Mouse (Mus musculus): ENCODE results near the gene Hint3. TPM values are rescaled to one million over a fixed set of nuclear protein-coding genes. Genes with fewer than 3 reads are reported as not detected.
"Not testable (repeated sequence)": the region's sequence is repeated elsewhere in the genome, so short reads cannot be mapped to it uniquely, and the experiment has no call there.

Hint3 gene
- polyA plus RNA-seq, 1 experiment from 2014 or later, result 25.4 TPM

GRCm38 (mm10) chr10:30636474-30637154, 7.2 kb upstream of the Hint3 start:
- WGBS, result 73% methylated on average over 1 of the region's 1 CpGs
- not testable (repeated sequence) for H3K27me3 ChIP-seq (replicated peaks; ENCODE audit: control insufficient read depth, insufficient read depth, low read length); H3K4me2 ChIP-seq (ENCODE audit: low read length); H3K9ac ChIP-seq (ENCODE audit: low read length); H3K9me3 ChIP-seq (ENCODE audit: control insufficient read depth, low read length); DNase-seq (ENCODE audit: low spot score); H3K4me3 ChIP-seq (ENCODE audit: low read depth, low read length); H3K36me3 ChIP-seq (ENCODE audit: control insufficient read depth, insufficient read depth, low read length); H3K27ac ChIP-seq (ENCODE audit: low read depth); H3K4me1 ChIP-seq (replicated peaks; ENCODE audit: control insufficient read depth, insufficient read depth, low read length)
- 0 out of 2 replicates have a peak, but pooled peaks have one; percentile 64 for ATAC-seq (replicated peaks; ENCODE audit: low FRiP score, low TSS enrichment, low read depth)

- Histone ChIP-seq H3K9ac (ENCODE audit: low read length) (no peak overlapping the region), H3K27ac (ENCODE audit: low read depth) (no peak overlapping the region), H3K4me1 (replicated peaks; ENCODE audit: control insufficient read depth, insufficient read depth, low read length) (no peaks in the 10 kb centered on the region), H3K4me2 (ENCODE audit: low read length) (no peak overlapping the region), H3K4me3 (ENCODE audit: low read depth, low read length) (no peak overlapping the region), H3K9me3 (ENCODE audit: control insufficient read depth, low read length) (no peaks in the 10 kb centered on the region), H3K36me3 (ENCODE audit: control insufficient read depth, insufficient read depth, low read length) (no peaks in the 10 kb centered on the region), H3K27me3 (replicated peaks; ENCODE audit: control insufficient read depth, insufficient read depth, low read length) (no peaks in the 10 kb centered on the region)
- WGBS, result 91% methylated on average over 1 of the region's 1 CpGs
- ATAC-seq (replicated peaks; ENCODE audit: low FRiP score, low TSS enrichment, low read depth) (no peak), DNase-seq (ENCODE audit: low spot score) (no peak)
Measured at GRCm38 (mm10) chr10:30632718-30633117, 3.3 kb upstream of the Hint3 start.

GRCm38 (mm10) chr10:30629977-30630376, 545 bp upstream of the Hint3 start:
- no peaks in the 10 kb centered on the region for H3K4me1 ChIP-seq (replicated peaks; ENCODE audit: control insufficient read depth, insufficient read depth, low read length)
- no peak overlapping the region for H3K4me3 ChIP-seq (ENCODE audit: low read depth, low read length)
- no peaks in the 10 kb centered on the region for H3K27me3 ChIP-seq (replicated peaks; ENCODE audit: control insufficient read depth, insufficient read depth, low read length)
- no peak for DNase-seq (ENCODE audit: low spot score)
- H3K9ac ChIP-seq (ENCODE audit: low read length), result no peak overlapping the region
- no peak overlapping the region for H3K27ac ChIP-seq (ENCODE audit: low read depth)
- no peaks in the 10 kb centered on the region for H3K36me3 ChIP-seq (ENCODE audit: control insufficient read depth, insufficient read depth, low read length)
- H3K4me2 ChIP-seq (ENCODE audit: low read length), result no peak overlapping the region
- ATAC-seq (replicated peaks; ENCODE audit: low FRiP score, low TSS enrichment, low read depth), result no peak
- no peaks in the 10 kb centered on the region for H3K9me3 ChIP-seq (ENCODE audit: control insufficient read depth, low read length)

- H3K9ac ChIP-seq (ENCODE audit: low read length); H3K4me2 ChIP-seq (ENCODE audit: low read length); H3K27me3 ChIP-seq (replicated peaks; ENCODE audit: control insufficient read depth, insufficient read depth, low read length); H3K4me1 ChIP-seq (replicated peaks; ENCODE audit: control insufficient read depth, insufficient read depth, low read length); H3K27ac ChIP-seq (ENCODE audit: low read depth); H3K4me3 ChIP-seq (ENCODE audit: low read depth, low read length); DNase-seq (ENCODE audit: low spot score); ATAC-seq (replicated peaks; ENCODE audit: low FRiP score, low TSS enrichment, low read depth); H3K36me3 ChIP-seq (ENCODE audit: control insufficient read depth, insufficient read depth, low read length); H3K9me3 ChIP-seq (ENCODE audit: control insufficient read depth, low read length): not testable (repeated sequence)
- WGBS, result 93% methylated on average over 11 of the region's 11 CpGs
Measured at GRCm38 (mm10) chr10:30628444-30628843, 988 bp downstream of the Hint3 start.

- WGBS, result 9% methylated on average over 1 of the region's 1 CpGs
- no peaks in the 10 kb centered on the region for H3K4me1 ChIP-seq (replicated peaks; ENCODE audit: control insufficient read depth, insufficient read depth, low read length)
- H3K4me3 ChIP-seq (ENCODE audit: low read depth, low read length), result no peak overlapping the region
- no peaks in the 10 kb centered on the region for H3K9me3 ChIP-seq (ENCODE audit: control insufficient read depth, low read length)
- no peak overlapping the region for H3K27ac ChIP-seq (ENCODE audit: low read depth)
- H3K36me3 ChIP-seq (ENCODE audit: control insufficient read depth, insufficient read depth, low read length), result no peaks in the 10 kb centered on the region
- H3K4me2 ChIP-seq (ENCODE audit: low read length), result no peak overlapping the region
- no peak overlapping the region for H3K9ac ChIP-seq (ENCODE audit: low read length)
- DNase-seq (ENCODE audit: low spot score) (no peak), ATAC-seq (replicated peaks; ENCODE audit: low FRiP score, low TSS enrichment, low read depth) (no peak)
- H3K27me3 ChIP-seq (replicated peaks; ENCODE audit: control insufficient read depth, insufficient read depth, low read length), result no peaks in the 10 kb centered on the region
Measured at GRCm38 (mm10) chr10:30627548-30627947, 1.9 kb downstream of the Hint3 start.

- no peak overlapping the region for H3K4me3 ChIP-seq (ENCODE audit: low read depth, low read length)
- no peaks in the 10 kb centered on the region for H3K9me3 ChIP-seq (ENCODE audit: control insufficient read depth, low read length)
- no peaks in the 10 kb centered on the region for H3K36me3 ChIP-seq (ENCODE audit: control insufficient read depth, insufficient read depth, low read length)
- H3K27me3 ChIP-seq (replicated peaks; ENCODE audit: control insufficient read depth, insufficient read depth, low read length), result no peaks in the 10 kb centered on the region
- no peak for ATAC-seq (replicated peaks; ENCODE audit: low FRiP score, low TSS enrichment, low read depth)
- 67% methylated on average over 5 of the region's 5 CpGs for WGBS
- no peaks in the 10 kb centered on the region for H3K4me1 ChIP-seq (replicated peaks; ENCODE audit: control insufficient read depth, insufficient read depth, low read length)
- no peak overlapping the region for H3K4me2 ChIP-seq (ENCODE audit: low read length)
- H3K27ac ChIP-seq (ENCODE audit: low read depth), result no peak overlapping the region
- DNase-seq (ENCODE audit: low spot score), result no peak
- no peak overlapping the region for H3K9ac ChIP-seq (ENCODE audit: low read length)
Measured at GRCm38 (mm10) chr10:30624161-30625019, 5.0 kb downstream of the Hint3 start.

GRCm38 (mm10) chr10:30622928-30623327, 6.5 kb downstream of the Hint3 start:
- H3K9ac ChIP-seq (ENCODE audit: low read length), result no peak overlapping the region
- ATAC-seq (replicated peaks; ENCODE audit: low FRiP score, low TSS enrichment, low read depth) (no peak), DNase-seq (ENCODE audit: low spot score) (no peak)
- H3K27ac ChIP-seq (ENCODE audit: low read depth), result no peak overlapping the region
- H3K4me2 ChIP-seq (ENCODE audit: low read length), result no peak overlapping the region
- no peak overlapping the region for H3K4me3 ChIP-seq (ENCODE audit: low read depth, low read length)
- H3K4me1 ChIP-seq (replicated peaks; ENCODE audit: control insufficient read depth, insufficient read depth, low read length), result no peaks in the 10 kb centered on the region
- H3K36me3 ChIP-seq (ENCODE audit: control insufficient read depth, insufficient read depth, low read length), result no peaks in the 10 kb centered on the region
- H3K9me3 ChIP-seq (ENCODE audit: control insufficient read depth, low read length), result no peaks in the 10 kb centered on the region
- H3K27me3 ChIP-seq (replicated peaks; ENCODE audit: control insufficient read depth, insufficient read depth, low read length), result no peaks in the 10 kb centered on the region

- Histone ChIP-seq H3K27ac (ENCODE audit: low read depth) (0 out of 2 replicates have a peak overlapping the region, but pooled peaks have one; percentile 97), H3K36me3 (ENCODE audit: control insufficient read depth, insufficient read depth, low read length) (no peaks in the 10 kb centered on the region), H3K27me3 (replicated peaks; ENCODE audit: control insufficient read depth, insufficient read depth, low read length) (no peaks in the 10 kb centered on the region), H3K4me3 (ENCODE audit: low read depth, low read length) (peak overlapping the region; percentile 70), H3K9me3 (ENCODE audit: control insufficient read depth, low read length) (no peaks in the 10 kb centered on the region), H3K9ac (ENCODE audit: low read length) (peak overlapping the region; percentile 66), H3K4me1 (replicated peaks; ENCODE audit: control insufficient read depth, insufficient read depth, low read length) (peaks cover 8% of the 10 kb centered on the region), H3K4me2 (ENCODE audit: low read length) (peak overlapping the region; percentile 79)
- 52% methylated on average over 3 of the region's 3 CpGs for WGBS
- no peak for DNase-seq (ENCODE audit: low spot score)
- ATAC-seq (replicated peaks; ENCODE audit: low FRiP score, low TSS enrichment, low read depth), result no peak
Measured at GRCm38 (mm10) chr10:30618918-30619210, 10.6 kb downstream of the Hint3 start.
